Mouse (Mus musculus) Patski (cell line): ENCODE results near the gene Mtmr3. TPM values are rescaled to one million over a fixed set of nuclear protein-coding genes. Genes with fewer than 3 reads are reported as not detected.

Source experiments
- ATAC-seq: fragments of 100-300 bp; one replicate; pipeline ENCODE4 v1.8.0; 2021
- CTCF ChIA-PET: fragments of 350-600 bp; sonication (Branson Sonifier 250); formaldehyde crosslinking; loops from one replicate; lab custom pipeline; 2022; ENCODE audit warnings: inconsistent platforms; lab: Charles Lee
- POLR2A ChIA-PET: fragments of 350-600 bp; sonication (Branson Sonifier 250); formaldehyde crosslinking; loops from one replicate; lab custom pipeline; 2022; ENCODE audit warnings: antibody characterized with exemption, inconsistent platforms; lab: Charles Lee
- DNase-seq: peaks from one replicate; pipeline ENCODE4 v3.0.0-alpha.2; 2011; ENCODE audit warnings: low read depth, low spot score
- H3K27me3 ChIP-seq: fragments of 371-371 bp; one replicate; pipeline ENCODE4 v1.5.1; 2021
- CTCF ChIP-seq: fragments of 100-300 bp; IDR thresholded peaks from one replicate; pipeline ENCODE4 v1.5.1; 2021
- in situ Hi-C: fragments of 300-500 bp; cut with MboI; formaldehyde crosslinking; loops from 3 replicates; pipeline ENCODE4 v1.11.1; 2018; ENCODE audit warnings: low pct_unique_long_range_greater_than_20kb, mixed read lengths
- polyA plus RNA-seq: library from polyadenylated mRNA; unstranded; gene quantifications from one replicate; pipeline ENCODE4 v1.2.3, GENCODE M21; 2021

Mtmr3 gene
- polyA plus RNA-seq, 1 experiment from 2014 or later = 49.1 TPM

GRCm38 (mm10) chr11:4471734-4472133 lies 122.9 kb downstream of the Mtmr3 start:
- in situ Hi-C loops = no loop called here
- ChIA-PET POLR2A (no interaction called here), CTCF (no interaction called here)
- DNase-seq (no peak), ATAC-seq (no peak)
- no peak for TF ChIP-seq CTCF
- H3K27me3 ChIP-seq = no peaks in the 10 kb centered on the region

DNA sequence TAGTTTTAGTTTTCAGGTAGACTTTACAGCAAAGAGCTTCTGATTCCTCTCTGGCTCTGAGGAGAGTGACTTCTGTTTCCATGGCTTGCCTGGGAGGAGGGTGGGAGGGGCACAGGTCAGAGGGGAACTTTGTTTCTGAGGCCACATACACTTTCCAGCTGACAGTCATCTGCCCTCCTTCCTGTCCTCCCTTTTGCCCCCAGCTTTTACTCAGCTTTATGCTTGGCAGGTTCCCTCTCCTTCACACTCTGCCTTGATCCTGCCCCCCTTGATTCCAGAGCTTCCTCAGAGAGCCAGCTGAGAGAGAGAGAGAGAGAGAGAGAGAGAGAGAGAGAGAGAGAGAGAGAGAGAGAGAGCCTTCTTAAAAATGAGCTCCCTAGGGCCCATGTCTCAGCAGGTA lies 123.4 kb downstream of the Mtmr3 start:
- no peak for ATAC-seq
- in situ Hi-C loops = no loop called here
- ChIA-PET CTCF (no interaction called here), POLR2A (no interaction called here)
- TF ChIP-seq CTCF = no peak
- no peak for DNase-seq
- H3K27me3 ChIP-seq = no peaks in the 10 kb centered on the region

DNA sequence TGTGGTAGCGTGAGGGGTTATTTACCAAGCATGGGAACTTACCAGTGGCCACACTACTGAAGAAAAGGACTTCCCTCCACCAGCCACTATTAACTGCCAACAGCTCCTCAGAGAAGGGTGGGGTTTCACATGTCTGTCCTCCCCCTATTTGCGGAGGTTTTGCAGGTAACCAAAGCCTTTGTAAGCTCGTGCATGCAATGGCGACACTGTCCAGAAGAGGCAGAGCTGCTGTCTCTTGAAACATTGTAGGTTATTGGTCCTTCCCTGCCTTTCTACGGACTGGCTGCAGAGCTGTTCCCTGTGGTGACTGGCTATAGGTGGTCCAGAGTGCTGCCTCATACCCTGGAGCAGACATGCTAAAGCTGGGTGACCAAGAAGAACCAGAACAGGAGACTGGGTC lies 125.6 kb downstream of the Mtmr3 start:
- ATAC-seq (no peak), DNase-seq (no peak)
- POLR2A ChIA-PET = interaction anchor here (0.6 kb wide), 1 partner anchor 74 kb away, joined by 3 read pairs; no protein-coding TSS in a partner anchor
- in situ Hi-C loops = no loop called here
- no peaks in the 10 kb centered on the region for H3K27me3 ChIP-seq
- CTCF ChIA-PET = interaction anchor here (1.4 kb wide), 1 partner anchor 18 kb away, joined by 3 read pairs; no protein-coding TSS in a partner anchor
- no peak for TF ChIP-seq CTCF

GRCm38 (mm10) chr11:4467436-4467835 lies 127.2 kb downstream of the Mtmr3 start:
- no peaks in the 10 kb centered on the region for H3K27me3 ChIP-seq
- no peak for DNase-seq
- in situ Hi-C loops = no loop called here
- POLR2A ChIA-PET = no interaction called here
- CTCF ChIA-PET = interaction anchor here (1.6 kb wide), 1 partner anchor 9 kb away, joined by 5 read pairs; no protein-coding TSS in a partner anchor
- ATAC-seq = no peak
- TF ChIP-seq CTCF = no peak

DNA sequence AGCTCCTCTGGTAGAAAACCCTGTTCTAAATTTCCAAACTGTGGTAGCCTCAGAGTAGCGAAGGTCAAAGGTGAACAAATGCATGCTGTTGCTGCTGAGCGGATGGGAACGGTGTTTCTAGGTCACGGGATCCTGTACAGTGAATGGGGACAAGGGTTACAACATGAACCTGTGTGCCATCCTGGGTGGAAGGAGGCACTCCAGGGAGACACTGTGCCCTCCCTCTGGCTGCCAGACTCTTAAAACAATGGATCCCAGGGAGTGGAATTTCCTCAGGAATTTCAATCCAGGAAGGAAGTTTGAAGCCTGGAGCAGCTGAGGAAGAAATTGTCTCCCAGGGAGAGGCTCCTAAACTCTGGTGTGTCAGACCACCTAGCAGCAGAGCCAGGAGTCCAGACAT lies 128.5 kb downstream of the Mtmr3 start:
- in situ Hi-C loops = no loop called here
- no peaks in the 10 kb centered on the region for H3K27me3 ChIP-seq
- POLR2A ChIA-PET = no interaction called here
- no peak for TF ChIP-seq CTCF
- ATAC-seq (no peak), DNase-seq (no peak)
- CTCF ChIA-PET = no interaction called here

GRCm38 (mm10) chr11:4464616-4465015 lies 130.0 kb downstream of the Mtmr3 start:
- POLR2A ChIA-PET = no interaction called here
- CTCF ChIA-PET = no interaction called here
- H3K27me3 ChIP-seq = no peaks in the 10 kb centered on the region
- DNase-seq (no peak), ATAC-seq (no peak)
- in situ Hi-C loops = no loop called here
- no peak for TF ChIP-seq CTCF

DNA sequence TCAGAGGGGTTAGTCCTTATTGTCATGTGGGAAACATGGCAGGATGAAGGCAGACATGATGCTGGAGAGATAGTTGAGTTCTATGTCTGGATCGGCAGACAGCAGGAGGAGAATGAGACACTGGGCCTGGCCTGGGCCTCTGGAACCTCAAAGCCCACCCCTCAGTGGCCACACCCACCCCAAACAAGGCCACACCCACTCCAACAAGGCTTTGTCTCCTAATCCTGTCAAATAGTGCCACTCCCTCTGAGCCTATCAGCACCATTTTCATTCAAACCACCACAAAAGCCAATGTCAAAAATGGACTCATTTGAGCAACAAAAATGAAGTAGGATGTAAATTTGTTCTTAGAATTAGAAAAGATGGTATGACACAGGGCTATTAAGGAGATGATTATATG lies 130.5 kb downstream of the Mtmr3 start:
- H3K27me3 ChIP-seq = no peaks in the 10 kb centered on the region
- in situ Hi-C loops = no loop called here
- ChIA-PET CTCF (interaction anchor here (2.0 kb wide), 1 partner anchor 13 kb away, joined by 7 read pairs; no protein-coding TSS in a partner anchor), POLR2A (no interaction called here)
- DNase-seq (no peak), ATAC-seq (no peak)
- TF ChIP-seq CTCF = no peak

DNA sequence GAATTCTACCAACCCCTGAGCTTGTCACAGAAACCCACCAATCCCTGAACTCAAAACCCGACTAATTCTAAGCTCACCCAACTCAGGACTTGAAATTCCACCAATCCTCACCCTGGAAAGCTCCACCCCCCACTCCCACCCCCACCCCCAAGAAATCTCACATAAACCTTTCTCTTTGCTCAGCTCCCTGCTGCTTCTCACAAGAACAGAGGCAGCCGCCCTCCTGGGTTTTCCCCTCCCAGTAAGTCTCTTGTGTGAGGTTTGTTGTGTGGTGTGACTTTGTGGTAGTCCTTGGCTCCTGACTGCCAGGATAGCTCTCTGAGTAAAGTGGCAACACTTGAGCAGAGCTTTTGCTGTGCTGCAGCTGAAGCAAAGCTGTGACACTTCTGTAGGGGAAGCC lies 131.8 kb downstream of the Mtmr3 start:
- POLR2A ChIA-PET = no interaction called here
- in situ Hi-C loops = no loop called here
- CTCF ChIA-PET = interaction anchor here (2.0 kb wide), 1 partner anchor 12 kb away, joined by 7 read pairs; no protein-coding TSS in a partner anchor

GRCm38 (mm10) chr11:4461154-4461553 lies 133.5 kb downstream of the Mtmr3 start:
- ATAC-seq (no peak), DNase-seq (no peak)
- CTCF ChIA-PET = interaction anchor here (2.4 kb wide), 1 partner anchor 10 kb away, joined by 9 read pairs; no protein-coding TSS in a partner anchor
- POLR2A ChIA-PET = no interaction called here
- no peak for TF ChIP-seq CTCF
- H3K27me3 ChIP-seq = no peaks in the 10 kb centered on the region
- in situ Hi-C loops = no loop called here

More for the DNA sequence above, 131.8 kb downstream of the Mtmr3 start:
- no peak for ATAC-seq
- H3K27me3 ChIP-seq = no peaks in the 10 kb centered on the region
- no peak for TF ChIP-seq CTCF
- DNase-seq = no peak

DNA sequence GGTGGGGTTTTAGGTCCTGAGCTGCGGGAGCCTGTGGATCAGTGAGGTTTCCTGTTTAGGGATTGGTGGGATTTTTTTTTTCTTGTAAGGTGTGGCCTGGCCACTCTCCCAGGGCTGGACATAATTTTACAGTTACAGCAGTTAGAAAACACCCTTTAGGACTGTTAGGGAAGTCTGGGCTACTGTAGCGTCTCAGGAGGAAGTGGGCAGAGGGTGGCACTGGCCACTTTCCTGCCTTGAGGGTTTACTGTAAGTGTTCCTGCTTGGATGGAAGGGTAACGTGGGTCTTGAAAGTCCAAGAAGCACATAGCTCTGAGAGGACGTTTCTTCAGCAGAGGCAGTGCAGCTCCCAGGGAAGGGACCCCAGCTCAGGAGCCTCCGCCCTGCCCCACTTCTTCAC lies 134.0 kb downstream of the Mtmr3 start:
- CTCF ChIA-PET = interaction anchor here (2.4 kb wide), 1 partner anchor 9 kb away, joined by 9 read pairs; no protein-coding TSS in a partner anchor
- in situ Hi-C loops = no loop called here
- DNase-seq (no peak), ATAC-seq (no peak)
- POLR2A ChIA-PET = no interaction called here
- no peak for TF ChIP-seq CTCF
- H3K27me3 ChIP-seq = no peaks in the 10 kb centered on the region

GRCm38 (mm10) chr11:4454895-4455535 lies 139.6 kb downstream of the Mtmr3 start:
- in situ Hi-C loops = no loop called here
- ATAC-seq (no peak), DNase-seq (no peak)
- H3K27me3 ChIP-seq = peaks cover 3% of the 10 kb centered on the region
- TF ChIP-seq CTCF = no peak
- ChIA-PET CTCF (no interaction called here), POLR2A (interaction anchor here (0.6 kb wide), 1 partner anchor 16 kb away, joined by 3 read pairs; no protein-coding TSS in a partner anchor)
